ENCODE assay signal across 31 mouse cellular contexts in genomic region chr5:131913562-131913961, GRCm38 (mm10).
DNase-seq lines count a peak whose midpoint lies in the region; ATAC-seq and TF ChIP-seq lines count a peak whose summit lies in the region.
"Had no signal": no experiment of that assay in that cellular context is flagged by ENCODE, and none has a peak within 500 bp of the region (broad histone marks: within the 10 kb centered on the region; RNA-seq: fewer than 3 reads in every experiment).

No protein-coding gene starts in this region.

- no peaks in the 10 kb centered on the region for H3K9me3 ChIP-seq in hindbrain, embryonic 12.5 days (replicated peaks)
- no peaks in the 10 kb centered on the region for H3K9me3 ChIP-seq in hindbrain, postnatal 0 days (ENCODE audit: low read length)
- H3K9me3 ChIP-seq in midbrain, embryonic 14.5 days (ENCODE audit: control insufficient read depth, low read length) = no peaks in the 10 kb centered on the region
- H3K9me3 ChIP-seq in midbrain, embryonic 11.5 days (ENCODE audit: control insufficient read depth, low read length) = no peaks in the 10 kb centered on the region; the same call in 1 of the 2 replicates
- H3K9me3 ChIP-seq: heart, embryonic 10.5 days; heart, embryonic 15.5 days; limb, embryonic 10.5 days; limb, embryonic 15.5 days; liver, embryonic 13.5 days; megakaryocyte, embryonic 14.5 days; stomach, embryonic 15.5 days had no signal

- H3K4me3 ChIP-seq in hindbrain, embryonic 12.5 days = no peak overlapping the region
- no peak overlapping the region for H3K4me3 ChIP-seq in hindbrain, postnatal 0 days (ENCODE audit: low read length)
- H3K4me3 ChIP-seq in midbrain, embryonic 14.5 days (replicated peaks; ENCODE audit: low read depth, low read length) = no peak overlapping the region
- no peak overlapping the region for H3K4me3 ChIP-seq in midbrain, embryonic 11.5 days (ENCODE audit: low read depth, low read length)
- H3K4me3 ChIP-seq: erythroblast, embryonic 14.5 days; heart, embryonic 10.5 days; heart, embryonic 15.5 days; limb, embryonic 10.5 days; limb, embryonic 15.5 days; liver, embryonic 13.5 days; megakaryocyte, embryonic 14.5 days; stomach, embryonic 15.5 days had no signal

- WGBS in hindbrain, embryonic 12.5 days = 41% methylated on average over 8 of the region's 8 CpGs
- WGBS in hindbrain, postnatal 0 days = 35% methylated on average over 8 of the region's 8 CpGs
- 14% methylated on average over 8 of the region's 8 CpGs for WGBS in midbrain, embryonic 14.5 days
- 34% methylated on average over 8 of the region's 8 CpGs for WGBS in midbrain, embryonic 11.5 days

- H3K36me3 ChIP-seq in hindbrain, embryonic 12.5 days = no peaks in the 10 kb centered on the region
- no peaks in the 10 kb centered on the region for H3K36me3 ChIP-seq in hindbrain, postnatal 0 days (ENCODE audit: insufficient read depth, low read length)
- no peaks in the 10 kb centered on the region for H3K36me3 ChIP-seq in midbrain, embryonic 14.5 days (ENCODE audit: control insufficient read depth, insufficient read depth, low read length)
- H3K36me3 ChIP-seq in midbrain, embryonic 11.5 days (ENCODE audit: control insufficient read depth, insufficient read depth, low read length) = no peaks in the 10 kb centered on the region
- H3K36me3 ChIP-seq: G1E; heart, embryonic 10.5 days; heart, embryonic 15.5 days; limb, embryonic 10.5 days; limb, embryonic 15.5 days; liver, embryonic 13.5 days; stomach, embryonic 15.5 days had no signal

- ATAC-seq in hindbrain, embryonic 12.5 days (ENCODE audit: low FRiP score) = no peak
- ATAC-seq in hindbrain, postnatal 0 days = no peak
- no peak for ATAC-seq in midbrain, embryonic 14.5 days (ENCODE audit: low FRiP score, low TSS enrichment)
- ATAC-seq in midbrain, embryonic 11.5 days (ENCODE audit: low FRiP score) = no peak
- ATAC-seq: inflammation-experienced regulatory T-cells, adult 6 months; lung, postnatal 0 days; Patski had no signal

- no peaks in the 10 kb centered on the region for H3K27me3 ChIP-seq in hindbrain, embryonic 12.5 days
- H3K27me3 ChIP-seq in hindbrain, postnatal 0 days (ENCODE audit: insufficient read depth, low read length) = no peaks in the 10 kb centered on the region
- no peaks in the 10 kb centered on the region for H3K27me3 ChIP-seq in midbrain, embryonic 14.5 days (ENCODE audit: control insufficient read depth, insufficient read depth, low read length)
- no peaks in the 10 kb centered on the region; the same call in none of the 2 replicates for H3K27me3 ChIP-seq in midbrain, embryonic 11.5 days (ENCODE audit: control insufficient read depth, insufficient read depth, low read length)
- H3K27me3 ChIP-seq: heart, embryonic 15.5 days; limb, embryonic 15.5 days; liver, embryonic 13.5 days; stomach, embryonic 15.5 days had no signal

- no peak overlapping the region for H3K9ac ChIP-seq in hindbrain, embryonic 12.5 days
- no peak overlapping the region for H3K9ac ChIP-seq in hindbrain, postnatal 0 days (replicated peaks; ENCODE audit: low read length)
- no peak overlapping the region for H3K9ac ChIP-seq in midbrain, embryonic 14.5 days (replicated peaks; ENCODE audit: low read length)
- H3K9ac ChIP-seq in midbrain, embryonic 11.5 days (ENCODE audit: low read length) = no peak overlapping the region
- H3K9ac ChIP-seq: heart, embryonic 15.5 days; hindbrain, embryonic 14.5 days; limb, embryonic 15.5 days; liver, embryonic 13.5 days; stomach, embryonic 15.5 days had no signal

- no peak for TF ChIP-seq CTCF in hindbrain, postnatal 0 days (IDR thresholded peaks at IDR 0.05; ENCODE audit: low read depth)

- H3K27ac ChIP-seq in hindbrain, embryonic 12.5 days = 0 out of 2 replicates have a peak overlapping the region, but pooled peaks have one; percentile 17
- H3K27ac ChIP-seq in hindbrain, postnatal 0 days = no peak overlapping the region
- no peak overlapping the region for H3K27ac ChIP-seq in midbrain, embryonic 14.5 days (replicated peaks; ENCODE audit: low read depth, low read length)
- H3K27ac ChIP-seq in midbrain, embryonic 11.5 days (ENCODE audit: low read depth, low read length) = no peak overlapping the region
- H3K27ac ChIP-seq: heart, embryonic 10.5 days; heart, embryonic 15.5 days; hindbrain, embryonic 14.5 days; limb, embryonic 10.5 days; limb, embryonic 15.5 days; liver, embryonic 13.5 days; stomach, embryonic 15.5 days had no signal

- H3K4me2 ChIP-seq in hindbrain, embryonic 12.5 days (replicated peaks) = no peak overlapping the region
- H3K4me2 ChIP-seq in hindbrain, postnatal 0 days (ENCODE audit: low read depth, low read length) = no peak overlapping the region
- H3K4me2 ChIP-seq in midbrain, embryonic 14.5 days (ENCODE audit: low read length) = no peak overlapping the region
- H3K4me2 ChIP-seq in midbrain, embryonic 11.5 days = no peak overlapping the region
- H3K4me2 ChIP-seq: heart, embryonic 15.5 days; hindbrain, embryonic 14.5 days; limb, embryonic 15.5 days; liver, embryonic 13.5 days; stomach, embryonic 15.5 days had no signal

- peaks cover 27% of the 10 kb centered on the region for H3K4me1 ChIP-seq in hindbrain, embryonic 12.5 days
- 0 out of 2 replicates have a peak, but pooled peaks cover 6% of the 10 kb centered on the region for H3K4me1 ChIP-seq in hindbrain, postnatal 0 days (ENCODE audit: insufficient read depth, low read length)
- peaks cover 45% of the 10 kb centered on the region for H3K4me1 ChIP-seq in midbrain, embryonic 14.5 days (ENCODE audit: control insufficient read depth, insufficient read depth, low read length)
- peaks cover 12% of the 10 kb centered on the region for H3K4me1 ChIP-seq in midbrain, embryonic 11.5 days (ENCODE audit: control insufficient read depth, insufficient read depth, low read length)
- H3K4me1 ChIP-seq: limb, embryonic 15.5 days; liver, embryonic 13.5 days; stomach, embryonic 15.5 days had no signal

- peak; percentile 12 for DNase-seq in embryo, embryonic 11 days
- DNase-seq in embryo, embryonic 9.5 days (ENCODE audit: extremely low spot score) = no peak
- DNase-seq in hindbrain, postnatal 0 days (ENCODE audit: low spot score) = no peak
- DNase-seq in midbrain, embryonic 14.5 days = peak; percentile 54
- DNase-seq in midbrain, embryonic 11.5 days (ENCODE audit: low spot score, missing footprints) = no peak
- no peak for DNase-seq in gastrocnemius, adult 18-20 months (ENCODE audit: low spot score)
- no peak for DNase-seq in adrenal gland, postnatal 14 days
- DNase-seq: adrenal gland, postnatal 10 days; cerebellum, adult 18-20 months; cerebellum, postnatal 25 days; gastrocnemius, postnatal 25 days; heart, adult 11 months; kidney, postnatal 14 days; layer of hippocampus, adult 9-11 months; liver, embryonic 13.5 days; lung, adult 18-20 months; lung, postnatal 4 days; right cerebral cortex, postnatal 25 days had no signal

Comparison
In these comparisons a context has a peak if more than half of its experiments do, and no peak if none do; other contexts are left out.
1. DNase-seq: peak in embryo, embryonic 11 days (single experiment) and midbrain, embryonic 14.5 days (single experiment); none in embryo, embryonic 9.5 days (single experiment), hindbrain, postnatal 0 days (single experiment), midbrain, embryonic 11.5 days (single experiment), gastrocnemius, adult 18-20 months (single experiment) and adrenal gland, postnatal 14 days (single experiment).